Comparison of ENCODE assay signal across 9 mouse cellular contexts in the genomic region with DNA sequence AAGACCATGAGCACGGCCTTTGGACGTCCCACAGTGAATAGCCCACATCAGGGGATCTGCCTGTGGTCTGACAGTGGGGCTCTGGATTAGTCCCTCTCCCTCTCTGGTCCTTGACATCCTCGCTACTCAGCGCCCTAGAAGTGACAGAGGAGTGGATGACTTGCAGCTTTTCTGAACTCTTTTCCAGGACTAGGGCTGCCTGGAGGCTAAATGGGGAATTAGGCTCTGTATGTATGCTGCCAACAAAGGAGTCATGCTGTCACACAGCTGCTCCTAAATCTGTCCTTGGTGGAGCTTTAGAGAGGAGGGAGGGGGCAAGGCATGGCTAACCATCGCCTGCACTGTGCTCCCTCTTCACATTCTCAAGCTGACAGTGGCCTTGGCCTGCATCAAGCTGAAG. TPM values are rescaled to one million over a fixed set of nuclear protein-coding genes. Genes with fewer than 3 reads are reported as not detected.
DNase-seq lines count a peak whose midpoint lies in the region; ATAC-seq and TF ChIP-seq lines count a peak whose summit lies in the region.
"Had no signal": no experiment of that assay in that cellular context is flagged by ENCODE, and none has a peak within 500 bp of the region (broad histone marks: within the 10 kb centered on the region; RNA-seq: fewer than 3 reads in every experiment).

No protein-coding gene starts in this region.

- peak overlapping the region; percentile 25; the same call in 1 of the 2 replicates for H3K27ac ChIP-seq in midbrain, embryonic 12.5 days (replicated peaks)
- H3K27ac ChIP-seq in intestine, embryonic 16.5 days (ENCODE audit: low read length): no peak overlapping the region
- H3K27ac ChIP-seq in intestine, postnatal 0 days (ENCODE audit: low read depth, low read length): no peak overlapping the region
- H3K27ac ChIP-seq: limb, embryonic 12.5 days had no signal

- no peak overlapping the region for H3K4me3 ChIP-seq in midbrain, embryonic 12.5 days
- no peak overlapping the region for H3K4me3 ChIP-seq in intestine, embryonic 16.5 days (ENCODE audit: low read length)
- H3K4me3 ChIP-seq in intestine, postnatal 0 days (ENCODE audit: low read depth, low read length): no peak overlapping the region
- H3K4me3 ChIP-seq: limb, embryonic 12.5 days had no signal

- TF ChIP-seq CTCF in intestine, postnatal 0 days (IDR thresholded peaks at IDR 0.05; ENCODE audit: low read depth): no peak

- H3K9me3 ChIP-seq in midbrain, embryonic 12.5 days: no peaks in the 10 kb centered on the region
- H3K9me3 ChIP-seq in intestine, embryonic 16.5 days (ENCODE audit: control insufficient read depth, low read length): no peaks in the 10 kb centered on the region
- no peaks in the 10 kb centered on the region for H3K9me3 ChIP-seq in intestine, postnatal 0 days (ENCODE audit: control insufficient read depth)
- H3K9me3 ChIP-seq: limb, embryonic 12.5 days had no signal

- WGBS in midbrain, embryonic 12.5 days: 12% methylated on average over 5 of the region's 5 CpGs
- WGBS in intestine, embryonic 16.5 days: 59% methylated on average over 5 of the region's 5 CpGs
- 76% methylated on average over 5 of the region's 5 CpGs for whole genome bisulfite sequencing in intestine, postnatal 0 days

- intact Hi-C loops in gastrocnemius, postnatal 14 days (cut with DNase I; ENCODE audit: low total_unique reads): no loop called here

- DNase-seq in layer of hippocampus, adult 11-12 months (ENCODE audit: low spot score): peak; percentile 21
- DNase-seq in layer of hippocampus, postnatal 14 days (ENCODE audit: low spot score in 2 of 2): no peak
- peak; percentile 24 for DNase-seq in cerebellum, adult 11 months
- DNase-seq in heart, adult 8-10 months (ENCODE audit: low spot score): peak; percentile 59
- DNase-seq in gastrocnemius, postnatal 14 days: no peak

- H3K27me3 ChIP-seq in midbrain, embryonic 12.5 days: no peaks in the 10 kb centered on the region
- no peaks in the 10 kb centered on the region for H3K27me3 ChIP-seq in intestine, embryonic 16.5 days (replicated peaks; ENCODE audit: control insufficient read depth, insufficient read depth, low read length)
- H3K27me3 ChIP-seq in intestine, postnatal 0 days (replicated peaks; ENCODE audit: control insufficient read depth, insufficient read depth, low read length): no peaks in the 10 kb centered on the region

- ATAC-seq in midbrain, embryonic 12.5 days (ENCODE audit: low FRiP score, low read depth): peak; percentile 63
- ATAC-seq in intestine, embryonic 16.5 days: no peak
- ATAC-seq in intestine, postnatal 0 days: no peak

- peaks cover 8% of the 10 kb centered on the region for H3K4me1 ChIP-seq in midbrain, embryonic 12.5 days
- 0 out of 2 replicates have a peak, but pooled peaks cover 3% of the 10 kb centered on the region for H3K4me1 ChIP-seq in intestine, embryonic 16.5 days (ENCODE audit: control insufficient read depth, insufficient read depth, low read length)
- H3K4me1 ChIP-seq in intestine, postnatal 0 days (replicated peaks; ENCODE audit: control insufficient read depth, insufficient read depth, low read length): no peaks in the 10 kb centered on the region
- H3K4me1 ChIP-seq: limb, embryonic 12.5 days had no signal

- H3K36me3 ChIP-seq in midbrain, embryonic 12.5 days: no peaks in the 10 kb centered on the region
- H3K36me3 ChIP-seq in intestine, embryonic 16.5 days (ENCODE audit: control insufficient read depth, insufficient read depth, low read length): no peaks in the 10 kb centered on the region
- H3K36me3 ChIP-seq in intestine, postnatal 0 days (ENCODE audit: control insufficient read depth, insufficient read depth): no peaks in the 10 kb centered on the region
- H3K36me3 ChIP-seq: limb, embryonic 12.5 days had no signal

- no peak overlapping the region for H3K4me2 ChIP-seq in midbrain, embryonic 12.5 days (replicated peaks)
- no peak overlapping the region for H3K4me2 ChIP-seq in intestine, embryonic 16.5 days (ENCODE audit: low read depth, low read length)
- no peak overlapping the region for H3K4me2 ChIP-seq in intestine, postnatal 0 days (replicated peaks; ENCODE audit: low read depth)
- H3K4me2 ChIP-seq: limb, embryonic 12.5 days had no signal

- no peak overlapping the region for H3K9ac ChIP-seq in midbrain, embryonic 12.5 days (replicated peaks)
- no peak overlapping the region for H3K9ac ChIP-seq in intestine, embryonic 16.5 days (ENCODE audit: low read depth, low read length)
- H3K9ac ChIP-seq in intestine, postnatal 0 days (ENCODE audit: low read depth, low read length): no peak overlapping the region
- H3K9ac ChIP-seq: limb, embryonic 12.5 days had no signal

RNA-seq across cellular contexts. Expression of a gene that starts 53.1 kb away (rescaled TPM):
- 1 to 10 TPM; 1.1 TPM for total RNA-seq in layer of hippocampus, postnatal 14 days (2021)
- total RNA-seq in heart, adult 8-10 months (2022): 10 to 100 TPM; 62.0 to 82.7 (median 71.5) TPM
- polyA plus RNA-seq in midbrain, embryonic 12.5 days (2016; fragmentation: Nextera tagmentation; extraction: Ambion mirVana): 1.8 and 2.0 TPM in 2 replicates
- polyA plus RNA-seq in intestine, embryonic 16.5 days (2015; fragmentation: Nextera tagmentation; extraction: Ambion mirVana): 0.37 and 0.40 TPM in 2 replicates
- 1 to 10 TPM; 1.6 to 2.2 TPM for total RNA-seq in gastrocnemius, postnatal 14 days (2021)
- polyA plus RNA-seq in intestine, postnatal 0 days (2015; fragmentation: Nextera tagmentation; extraction: Ambion mirVana): 0.20 and 0.27 TPM in 2 replicates

Comparison
In these comparisons a context has a peak if more than half of its experiments do, and no peak if none do; other contexts are left out.
1. DNase-seq: peak in layer of hippocampus, adult 11-12 months (single experiment), cerebellum, adult 11 months (single experiment) and heart, adult 8-10 months (single experiment); none in layer of hippocampus, postnatal 14 days (0 of 2) and gastrocnemius, postnatal 14 days (single experiment).
2. RNA of a gene that starts 53.1 kb away (total RNA-seq): 62.0 to 82.7 TPM in heart, adult 8-10 months; 1.6 to 2.2 TPM in gastrocnemius, postnatal 14 days and 1.1 TPM in layer of hippocampus, postnatal 14 days; every median in the first group is over 10 times any median in the second.